Mouse (Mus musculus) neural tube, embryonic 11.5 days (tissue): ENCODE measurements at regions not wholly inside any gene's neighbourhood (a gene's known extent, or its start where the extent isn't known, plus 50 kb on each side); places are given as distances from the start of the nearest gene placed in this dataset.

ENCODE experiments used
- ATAC-seq: fragments of 200-750 bp; cut with Nextera tagmentation; 2 replicates; pipeline ENCODE4 v1.8.0; 2017; ENCODE audit warnings: moderate number of reproducible peaks, mild to moderate bottlenecking, moderate TSS enrichment, moderate library complexity; ENCODE audit not compliant: insufficient read depth, low FRiP score, low TSS enrichment
- DNase-seq: peaks from one replicate; pipeline ENCODE4 v3.0.0-alpha.2; 2015; ENCODE audit warnings: low spot score
- H3K27ac ChIP-seq: fragments of 300-500 bp; sonication (generic); 2 replicates; pipeline ENCODE4 v1.5.1; 2014; ENCODE audit warnings: low read depth, mild to moderate bottlenecking, low read length
- H3K27me3 ChIP-seq: fragments of 300-500 bp; sonication (generic); 2 replicates; pipeline ENCODE4 v1.6.1; 2014; ENCODE audit warnings: mild to moderate bottlenecking, low read length, mixed read lengths; ENCODE audit not compliant: control insufficient read depth, insufficient read depth
- H3K36me3 ChIP-seq: fragments of 300-500 bp; sonication (generic); 2 replicates; pipeline ENCODE4 v1.6.1; 2014; ENCODE audit warnings: mild to moderate bottlenecking, low read length, moderate library complexity, mixed read lengths; ENCODE audit not compliant: control insufficient read depth, insufficient read depth
- H3K4me1 ChIP-seq: fragments of 300-500 bp; sonication (generic); 2 replicates; pipeline ENCODE4 v1.6.1; 2014; ENCODE audit warnings: low read length, mixed read lengths; ENCODE audit not compliant: control insufficient read depth, insufficient read depth
- H3K4me2 ChIP-seq: fragments of 300-500 bp; sonication (generic); 2 replicates; pipeline ENCODE4 v1.6.1; 2014; ENCODE audit warnings: low read depth, mild to moderate bottlenecking, moderate library complexity
- H3K4me3 ChIP-seq: fragments of 300-500 bp; sonication (generic); 2 replicates; pipeline ENCODE4 v1.5.1; 2014; ENCODE audit warnings: low read depth, low read length
- H3K9ac ChIP-seq: fragments of 300-500 bp; sonication (generic); 2 replicates; pipeline ENCODE4 v1.6.1; 2014; ENCODE audit warnings: mild to moderate bottlenecking, low read length
- H3K9me3 ChIP-seq: fragments of 300-500 bp; sonication (generic); 2 replicates; pipeline ENCODE4 v1.6.1; 2016; ENCODE audit warnings: low read length; ENCODE audit not compliant: control insufficient read depth
- WGBS: fragments of 180-500 bp; shearing (Covaris S2); extraction: QIAGEN DNeasy Blood & Tissue Kit; methylation state at CpG from one replicate; pipeline ENCODE4 v1.1.7; 2014; 5-methylcytosine and 5-hydroxymethylcytosine counted together

DNA sequence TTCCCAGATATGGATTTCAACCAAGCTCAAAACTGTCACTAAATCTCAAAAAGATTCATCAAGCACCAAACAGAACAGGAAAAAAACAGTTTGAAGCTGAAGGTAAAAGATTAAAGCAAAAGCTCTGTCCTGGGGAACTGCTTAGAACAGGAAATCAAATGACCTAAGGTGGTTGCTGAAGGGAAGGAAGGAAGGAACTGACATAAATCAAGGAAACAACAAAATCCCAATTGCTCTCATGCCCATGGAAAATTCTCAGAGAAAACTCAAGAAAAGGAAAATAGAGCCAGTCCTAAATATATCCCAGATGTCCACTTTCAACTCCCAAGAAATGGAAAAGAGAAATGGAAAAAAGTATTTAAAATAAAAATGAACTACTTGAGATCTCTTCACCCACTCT, 165.4 kb downstream of the Qdpr start:
- Histone ChIP-seq H3K4me2 (no peak overlapping the region), H3K9ac (no peak overlapping the region), H3K4me1 (peaks cover 19% of the 10 kb centered on the region), H3K36me3 (no peaks in the 10 kb centered on the region), H3K27ac (no peak overlapping the region), H3K4me3 (no peak overlapping the region), H3K27me3 (no peaks in the 10 kb centered on the region), H3K9me3 (no peaks in the 10 kb centered on the region)
- DNase-seq (no peak), ATAC-seq (no peak)

GRCm38 (mm10) chr5:45283908-45284415, 166.1 kb downstream of the Qdpr start:
- 56% methylated on average over 2 of the region's 2 CpGs for WGBS
- H3K9ac ChIP-seq, result no peak overlapping the region
- H3K36me3 ChIP-seq, result no peaks in the 10 kb centered on the region
- H3K4me2 ChIP-seq, result no peak overlapping the region
- DNase-seq (no peak), ATAC-seq (no peak)
- H3K4me1 ChIP-seq, result peaks cover 19% of the 10 kb centered on the region
- H3K27me3 ChIP-seq, result no peaks in the 10 kb centered on the region
- no peak overlapping the region for H3K4me3 ChIP-seq
- no peaks in the 10 kb centered on the region for H3K9me3 ChIP-seq
- H3K27ac ChIP-seq, result no peak overlapping the region

DNA sequence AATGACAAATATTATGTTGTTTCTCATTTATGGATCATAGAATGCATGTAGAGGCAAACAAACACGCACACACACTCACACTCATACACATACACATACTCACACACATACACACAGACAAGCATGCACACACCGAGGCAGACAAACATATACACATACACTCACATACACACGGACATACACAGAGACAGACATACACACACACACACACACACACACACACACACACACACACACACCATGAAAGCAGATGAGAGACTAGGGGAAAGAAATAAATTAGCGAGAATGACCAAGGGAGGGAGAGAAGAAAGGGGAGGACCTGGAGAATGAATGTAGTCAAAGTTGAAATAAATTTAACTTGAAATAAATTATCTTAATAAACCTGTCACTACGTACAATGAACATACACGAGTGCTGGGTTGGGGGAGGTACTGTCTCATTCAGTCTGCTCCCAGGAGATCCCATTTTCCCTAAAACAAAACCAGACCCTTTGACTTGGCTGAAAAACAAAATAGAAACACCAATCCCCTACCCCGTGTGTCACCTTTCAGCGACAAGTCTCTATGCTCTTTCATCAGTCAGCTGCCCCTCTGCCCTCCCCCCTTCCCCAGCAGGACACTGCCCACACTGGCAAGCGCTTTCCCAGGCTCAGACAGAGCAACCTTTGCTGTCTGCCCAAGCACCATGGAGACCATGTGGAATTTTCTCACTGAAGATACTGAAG, 167.7 kb downstream of the Qdpr start:
- 17% methylated on average over 9 of the region's 9 CpGs for WGBS
- no peaks in the 10 kb centered on the region for H3K27me3 ChIP-seq
- no peaks in the 10 kb centered on the region for H3K9me3 ChIP-seq
- ATAC-seq (peak; percentile 96), DNase-seq (peak; percentile 79)
- no peak overlapping the region for H3K4me2 ChIP-seq
- peaks cover 19% of the 10 kb centered on the region for H3K4me1 ChIP-seq
- no peak overlapping the region for H3K9ac ChIP-seq
- H3K27ac ChIP-seq, result no peak overlapping the region
- H3K4me3 ChIP-seq, result no peak overlapping the region
- H3K36me3 ChIP-seq, result no peaks in the 10 kb centered on the region

DNA sequence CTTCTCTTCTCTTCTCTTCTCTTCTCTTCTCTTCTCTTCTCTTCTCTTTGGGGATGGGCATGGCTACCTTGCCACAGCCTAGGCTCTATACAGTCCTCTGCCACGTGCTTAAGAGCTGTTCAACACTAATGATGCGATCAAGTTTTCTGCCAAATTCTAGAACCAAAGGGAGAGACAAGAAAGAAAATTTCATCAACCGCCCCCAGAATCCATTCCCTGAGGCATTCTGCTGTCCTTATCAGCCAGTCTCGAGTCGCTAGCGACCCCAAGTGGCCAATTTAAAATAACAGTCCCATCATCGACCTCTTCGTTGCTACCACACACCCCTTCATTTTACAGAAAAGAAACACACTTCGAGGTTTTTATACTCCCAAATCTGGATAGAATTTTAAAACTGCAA, 171.5 kb downstream of the Qdpr start:
- no peak overlapping the region for H3K4me3 ChIP-seq
- ATAC-seq (no peak), DNase-seq (peak; percentile 80)
- under 1% methylated on average over 9 of the region's 9 CpGs for WGBS
- H3K9ac ChIP-seq, result no peak overlapping the region
- no peaks in the 10 kb centered on the region for H3K9me3 ChIP-seq
- H3K4me1 ChIP-seq, result peaks cover 12% of the 10 kb centered on the region; the same call in 1 of the 2 replicates
- H3K4me2 ChIP-seq, result peak overlapping the region; percentile 34
- no peaks in the 10 kb centered on the region for H3K27me3 ChIP-seq
- H3K27ac ChIP-seq, result no peak overlapping the region
- no peaks in the 10 kb centered on the region for H3K36me3 ChIP-seq

GRCm38 (mm10) chr5:45278005-45278432, 172.0 kb downstream of the Qdpr start:
- H3K27me3 ChIP-seq, result no peaks in the 10 kb centered on the region
- no peaks in the 10 kb centered on the region for H3K36me3 ChIP-seq
- H3K4me3 ChIP-seq, result peak overlapping the region; percentile 15
- ATAC-seq, result no peak
- peak; percentile 39 for DNase-seq
- 0% methylated on average over 10 of the region's 10 CpGs for WGBS
- peak overlapping the region; percentile 34 for H3K4me2 ChIP-seq
- H3K27ac ChIP-seq, result no peak overlapping the region
- 0 out of 2 replicates have a peak overlapping the region, but pooled peaks have one; percentile 28 for H3K9ac ChIP-seq
- H3K4me1 ChIP-seq, result peaks cover 6% of the 10 kb centered on the region; the same call in 1 of the 2 replicates
- no peaks in the 10 kb centered on the region for H3K9me3 ChIP-seq

DNA sequence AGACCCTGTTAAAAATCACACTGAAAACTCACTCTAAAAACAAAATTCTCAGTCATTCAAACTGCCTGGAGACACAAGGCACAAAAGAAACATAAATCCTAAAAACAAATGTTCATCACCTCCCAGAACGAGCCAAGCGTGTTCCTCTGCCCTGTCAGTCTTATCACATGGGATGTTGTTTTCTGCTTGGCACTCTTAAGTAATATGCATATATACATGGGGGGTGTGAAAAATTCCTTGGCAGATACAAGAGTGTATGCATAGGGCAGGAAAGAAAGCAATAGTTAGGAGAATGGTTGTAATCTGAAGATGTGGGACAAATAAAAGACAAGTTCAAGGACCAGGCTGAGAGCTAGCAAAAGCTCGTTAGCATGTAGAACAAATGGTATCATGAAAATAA, 179.4 kb downstream of the Qdpr start:
- H3K4me3 ChIP-seq, result no peak overlapping the region
- no peaks in the 10 kb centered on the region for H3K27me3 ChIP-seq
- 87% methylated on average over 3 of the region's 3 CpGs for WGBS

DNA sequence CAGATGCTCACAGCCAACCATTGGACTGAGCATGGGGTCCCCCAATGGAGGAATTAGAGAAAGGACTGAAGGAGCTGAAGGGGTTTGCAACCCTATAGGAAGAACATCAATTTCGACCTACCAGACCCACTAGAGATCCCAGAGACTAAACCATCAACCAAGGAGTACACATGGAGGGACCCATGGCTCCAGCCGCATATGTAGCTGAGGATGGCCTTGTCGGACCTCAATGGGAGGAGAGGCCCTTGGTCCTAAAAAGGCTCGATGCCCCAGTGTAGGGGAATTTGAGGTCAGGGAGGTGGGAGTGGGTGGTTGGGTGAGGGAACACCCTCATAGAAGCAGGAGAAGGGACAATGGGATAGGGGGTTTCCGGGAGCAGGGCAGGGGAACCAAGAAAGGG, 180.6 kb downstream of the Qdpr start:
- Histone ChIP-seq H3K27ac (no peak overlapping the region), H3K4me2 (no peak overlapping the region), H3K4me3 (no peak overlapping the region), H3K9me3 (no peaks in the 10 kb centered on the region), H3K9ac (no peak overlapping the region), H3K4me1 (no peaks in the 10 kb centered on the region), H3K27me3 (no peaks in the 10 kb centered on the region), H3K36me3 (no peaks in the 10 kb centered on the region)
- DNase-seq, result no peak
- ATAC-seq, result no peak
- WGBS, result 82% methylated on average over 5 of the region's 5 CpGs

More for the DNA sequence above, 179.4 kb downstream of the Qdpr start:
- H3K27ac ChIP-seq, result no peak overlapping the region
- no peaks in the 10 kb centered on the region for H3K36me3 ChIP-seq
- no peaks in the 10 kb centered on the region for H3K9me3 ChIP-seq
- DNase-seq (no peak), ATAC-seq (no peak)
- H3K4me2 ChIP-seq, result no peak overlapping the region
- no peak overlapping the region for H3K9ac ChIP-seq
- H3K4me1 ChIP-seq, result no peaks in the 10 kb centered on the region

DNA sequence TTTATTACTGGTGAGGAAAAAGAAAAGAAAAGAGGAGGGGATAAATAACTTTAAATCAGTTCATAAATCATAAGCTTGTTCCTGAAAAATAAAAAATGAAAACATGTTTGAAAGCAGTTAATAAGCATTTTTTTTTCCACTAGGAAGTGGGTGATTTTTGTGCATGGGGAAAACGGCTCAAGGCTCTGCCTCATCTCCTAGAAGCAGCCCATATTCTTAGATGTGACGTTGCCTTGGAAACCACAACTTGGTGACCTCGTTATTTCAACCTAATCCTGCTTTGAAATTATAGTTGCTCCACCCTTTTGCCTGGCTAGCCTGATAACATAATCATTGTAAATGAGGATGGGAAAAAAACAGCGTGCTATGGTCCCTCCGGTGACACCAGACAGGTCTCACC, 183.1 kb downstream of the Qdpr start:
- DNase-seq, result no peak
- no peak for ATAC-seq
- H3K27ac ChIP-seq, result no peak overlapping the region

DNA sequence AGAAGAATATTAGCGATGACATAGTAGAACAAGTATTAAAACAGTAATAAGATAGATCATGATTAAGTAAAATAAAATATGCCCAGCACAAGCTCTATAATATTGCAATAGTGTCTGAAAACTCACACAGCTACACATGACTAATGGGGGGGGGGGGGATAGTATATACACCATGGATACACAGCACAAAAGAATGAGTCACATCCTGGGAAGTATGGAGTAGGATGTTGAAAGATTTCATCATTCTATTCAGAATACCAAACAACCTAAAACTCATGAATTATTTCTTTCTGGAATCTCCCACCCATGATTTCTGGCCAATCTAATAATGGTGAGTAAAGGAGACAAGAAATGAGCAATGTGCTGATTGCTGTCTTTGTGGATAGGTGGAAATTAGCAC, 191.6 kb downstream of the Qdpr start:
- Histone ChIP-seq H3K4me1 (no peaks in the 10 kb centered on the region), H3K27ac (no peak overlapping the region), H3K4me2 (no peak overlapping the region), H3K9ac (no peak overlapping the region), H3K27me3 (no peaks in the 10 kb centered on the region), H3K4me3 (no peak overlapping the region), H3K9me3 (no peaks in the 10 kb centered on the region), H3K36me3 (no peaks in the 10 kb centered on the region)
- DNase-seq (no peak), ATAC-seq (no peak)
- WGBS, result 94% methylated on average over 1 of the region's 1 CpGs

More for the DNA sequence above, 183.1 kb downstream of the Qdpr start:
- Histone ChIP-seq H3K4me1 (no peaks in the 10 kb centered on the region), H3K4me3 (no peak overlapping the region), H3K4me2 (no peak overlapping the region), H3K36me3 (no peaks in the 10 kb centered on the region), H3K9me3 (no peaks in the 10 kb centered on the region), H3K27me3 (no peaks in the 10 kb centered on the region), H3K9ac (no peak overlapping the region)
- 68% methylated on average over 5 of the region's 5 CpGs for WGBS
